Mouse (Mus musculus): ENCODE data around the gene Lsm12. TPM values are rescaled to one million over a fixed set of nuclear protein-coding genes. Genes with fewer than 3 reads are reported as not detected.

Gene Lsm12
- polyA plus RNA-seq, 1 experiment from 2014 or later: 118 TPM

- H3K9ac ChIP-seq: no peak overlapping the region
- H3K27me3 ChIP-seq (replicated peaks): no peaks in the 10 kb centered on the region
- H3K27ac ChIP-seq: no peak overlapping the region
- no peak for ATAC-seq (replicated peaks)
- H3K4me1 ChIP-seq: peaks cover 22% of the 10 kb centered on the region
- H3K36me3 ChIP-seq (replicated peaks): peaks cover 39% of the 10 kb centered on the region
- WGBS: 89% methylated on average over 9 of the region's 9 CpGs
- H3K4me3 ChIP-seq: no peak overlapping the region
- H3K9me3 ChIP-seq: no peaks in the 10 kb centered on the region
- no peak overlapping the region for H3K4me2 ChIP-seq
Observed at GRCm38 (mm10) chr11:102193657-102194440, 8.8 kb upstream of the Lsm12 start.

- no peak for ATAC-seq (replicated peaks)
- Histone ChIP-seq H3K4me2 (peak overlapping the region; percentile 79), H3K4me1 (peaks cover 25% of the 10 kb centered on the region), H3K9me3 (no peaks in the 10 kb centered on the region), H3K27ac (no peak overlapping the region), H3K36me3 (replicated peaks) (peaks cover 18% of the 10 kb centered on the region; the same call in 1 of the 2 replicates), H3K9ac (0 out of 2 replicates have a peak overlapping the region, but pooled peaks have one; percentile 67), H3K4me3 (peak overlapping the region; percentile 64), H3K27me3 (replicated peaks) (no peaks in the 10 kb centered on the region)
- WGBS: 44% methylated on average over 4 of the region's 4 CpGs
Observed at GRCm38 (mm10) chr11:102190848-102191247, 5.8 kb upstream of the Lsm12 start.

GRCm38 (mm10) chr11:102189461-102190436, 4.7 kb upstream of the Lsm12 start, which contains the start of gene G6pc3:
G6pc3 (plus strand) TSS chr11:102189620.
- WGBS: 2% methylated on average over 50 of the region's 50 CpGs
- peaks cover 28% of the 10 kb centered on the region for H3K4me1 ChIP-seq
- H3K27ac ChIP-seq: peak within 1 kb of the TSS; percentile 80
- H3K9me3 ChIP-seq: no peaks in the 10 kb centered on the region
- peak; percentile 89 for ATAC-seq (replicated peaks)
- peak within 1 kb of the TSS; percentile 67 for H3K9ac ChIP-seq
- no peaks in the 10 kb centered on the region for H3K27me3 ChIP-seq (replicated peaks)
- peak within 1 kb of the TSS; percentile 64 for H3K4me3 ChIP-seq
- peak within 1 kb of the TSS; percentile 79 for H3K4me2 ChIP-seq
- H3K36me3 ChIP-seq (replicated peaks): peaks cover 7% of the 10 kb centered on the region; the same call in 1 of the 2 replicates

- Histone ChIP-seq H3K27ac (peak overlapping the region; percentile 80), H3K4me2 (peak overlapping the region; percentile 79), H3K4me1 (peaks cover 32% of the 10 kb centered on the region), H3K9ac (peak overlapping the region; percentile 67; the same call in 1 of the 2 replicates), H3K36me3 (replicated peaks) (0 out of 2 replicates have a peak, but pooled peaks cover 4% of the 10 kb centered on the region), H3K9me3 (no peaks in the 10 kb centered on the region), H3K4me3 (peak overlapping the region; percentile 64), H3K27me3 (replicated peaks) (no peaks in the 10 kb centered on the region)
- 74% methylated on average over 6 of the region's 6 CpGs for WGBS
- ATAC-seq (replicated peaks): peak; percentile 1; the same call in 1 of the 2 replicates
Observed at GRCm38 (mm10) chr11:102188980-102189379, 3.9 kb upstream of the Lsm12 start.

- H3K27ac ChIP-seq: no peak overlapping the region
- ATAC-seq (replicated peaks): no peak
Observed at GRCm38 (mm10) chr11:102186235-102186634, 1.1 kb upstream of the Lsm12 start.

GRCm38 (mm10) chr11:102185677-102186076, 581 bp upstream of the Lsm12 start:
- Histone ChIP-seq H3K9me3 (no peaks in the 10 kb centered on the region), H3K4me3 (peak overlapping the region; percentile 86), H3K4me1 (peaks cover 37% of the 10 kb centered on the region), H3K4me2 (peak overlapping the region; percentile 73), H3K9ac (peak overlapping the region; percentile 95; the same call in 1 of the 2 replicates), H3K27me3 (replicated peaks) (no peaks in the 10 kb centered on the region), H3K27ac (peak overlapping the region; percentile 98), H3K36me3 (replicated peaks) (peaks cover 6% of the 10 kb centered on the region; the same call in 1 of the 2 replicates)
- WGBS: 48% methylated on average over 3 of the region's 3 CpGs
- ATAC-seq (replicated peaks): no peak

More at GRCm38 (mm10) chr11:102186235-102186634, 1.1 kb upstream of the Lsm12 start:
- H3K4me1 ChIP-seq: peaks cover 42% of the 10 kb centered on the region
- H3K4me3 ChIP-seq: no peak overlapping the region
- H3K4me2 ChIP-seq: no peak overlapping the region; the same call in 1 of the 2 replicates
- 91% methylated on average over 1 of the region's 1 CpGs for WGBS
- H3K36me3 ChIP-seq (replicated peaks): peaks cover 2% of the 10 kb centered on the region; the same call in 1 of the 2 replicates
- H3K9ac ChIP-seq: no peak overlapping the region
- no peaks in the 10 kb centered on the region for H3K27me3 ChIP-seq (replicated peaks)
- no peaks in the 10 kb centered on the region for H3K9me3 ChIP-seq

- Histone ChIP-seq H3K9me3 (no peaks in the 10 kb centered on the region), H3K4me2 (peak overlapping the region; percentile 73), H3K36me3 (replicated peaks) (peaks cover 6% of the 10 kb centered on the region; the same call in 1 of the 2 replicates), H3K27ac (peak overlapping the region; percentile 98), H3K4me3 (peak overlapping the region; percentile 86), H3K27me3 (replicated peaks) (no peaks in the 10 kb centered on the region), H3K9ac (peak overlapping the region; percentile 95), H3K4me1 (peaks cover 33% of the 10 kb centered on the region)
- WGBS: 5% methylated on average over 7 of the region's 7 CpGs
- no peak; the same call in 1 of the 2 replicates for ATAC-seq (replicated peaks)
Observed at GRCm38 (mm10) chr11:102184253-102184645, 847 bp downstream of the Lsm12 start.

- peaks cover 22% of the 10 kb centered on the region for H3K4me1 ChIP-seq
- H3K36me3 ChIP-seq (replicated peaks): peaks cover 12% of the 10 kb centered on the region
- no peaks in the 10 kb centered on the region for H3K9me3 ChIP-seq
- no peak overlapping the region for H3K27ac ChIP-seq
- no peaks in the 10 kb centered on the region for H3K27me3 ChIP-seq (replicated peaks)
- no peak for ATAC-seq (replicated peaks)
- H3K9ac ChIP-seq: no peak overlapping the region
- no peak overlapping the region for H3K4me2 ChIP-seq
- no peak overlapping the region for H3K4me3 ChIP-seq
Observed at GRCm38 (mm10) chr11:102179836-102180235, 5.3 kb downstream of the Lsm12 start.

GRCm38 (mm10) chr11:102168689-102169088, 16.4 kb downstream of the Lsm12 start:
- no peaks in the 10 kb centered on the region for H3K9me3 ChIP-seq
- no peak overlapping the region for H3K4me2 ChIP-seq
- no peak overlapping the region for H3K9ac ChIP-seq
- H3K4me3 ChIP-seq: no peak overlapping the region
- H3K27me3 ChIP-seq (replicated peaks): no peaks in the 10 kb centered on the region
- no peak overlapping the region for H3K27ac ChIP-seq
- peaks cover 35% of the 10 kb centered on the region for H3K36me3 ChIP-seq (replicated peaks)
- no peak for ATAC-seq (replicated peaks)
- no peaks in the 10 kb centered on the region for H3K4me1 ChIP-seq
- whole genome bisulfite sequencing: 86% methylated on average over 5 of the region's 5 CpGs

GRCm38 (mm10) chr11:102167539-102167938, 17.6 kb downstream of the Lsm12 start:
- Histone ChIP-seq H3K36me3 (replicated peaks) (peaks cover 41% of the 10 kb centered on the region), H3K4me1 (no peaks in the 10 kb centered on the region), H3K4me2 (no peak overlapping the region), H3K4me3 (no peak overlapping the region), H3K27me3 (replicated peaks) (no peaks in the 10 kb centered on the region), H3K27ac (no peak overlapping the region), H3K9me3 (no peaks in the 10 kb centered on the region), H3K9ac (no peak overlapping the region; the same call in 1 of the 2 replicates)
- WGBS: 93% methylated on average over 5 of the region's 5 CpGs
- no peak for ATAC-seq (replicated peaks)

- 78% methylated on average over 6 of the region's 6 CpGs for WGBS
- Histone ChIP-seq H3K4me3 (no peak overlapping the region), H3K9ac (no peak overlapping the region), H3K4me2 (no peak overlapping the region), H3K9me3 (no peaks in the 10 kb centered on the region), H3K4me1 (no peaks in the 10 kb centered on the region), H3K27me3 (replicated peaks) (no peaks in the 10 kb centered on the region), H3K36me3 (replicated peaks) (peaks cover 44% of the 10 kb centered on the region), H3K27ac (no peak overlapping the region)
- ATAC-seq (replicated peaks): no peak
Observed at GRCm38 (mm10) chr11:102165971-102166722, 18.9 kb downstream of the Lsm12 start.

All from midbrain, embryonic 15.5 days (tissue).